Mouse (Mus musculus): ENCODE data around the gene 4933407L21Rik. TPM values are rescaled to one million over a fixed set of nuclear protein-coding genes. Genes with fewer than 3 reads are reported as not detected.

Gene 4933407L21Rik
- polyA plus RNA-seq, 1 experiment = not detected

DNA sequence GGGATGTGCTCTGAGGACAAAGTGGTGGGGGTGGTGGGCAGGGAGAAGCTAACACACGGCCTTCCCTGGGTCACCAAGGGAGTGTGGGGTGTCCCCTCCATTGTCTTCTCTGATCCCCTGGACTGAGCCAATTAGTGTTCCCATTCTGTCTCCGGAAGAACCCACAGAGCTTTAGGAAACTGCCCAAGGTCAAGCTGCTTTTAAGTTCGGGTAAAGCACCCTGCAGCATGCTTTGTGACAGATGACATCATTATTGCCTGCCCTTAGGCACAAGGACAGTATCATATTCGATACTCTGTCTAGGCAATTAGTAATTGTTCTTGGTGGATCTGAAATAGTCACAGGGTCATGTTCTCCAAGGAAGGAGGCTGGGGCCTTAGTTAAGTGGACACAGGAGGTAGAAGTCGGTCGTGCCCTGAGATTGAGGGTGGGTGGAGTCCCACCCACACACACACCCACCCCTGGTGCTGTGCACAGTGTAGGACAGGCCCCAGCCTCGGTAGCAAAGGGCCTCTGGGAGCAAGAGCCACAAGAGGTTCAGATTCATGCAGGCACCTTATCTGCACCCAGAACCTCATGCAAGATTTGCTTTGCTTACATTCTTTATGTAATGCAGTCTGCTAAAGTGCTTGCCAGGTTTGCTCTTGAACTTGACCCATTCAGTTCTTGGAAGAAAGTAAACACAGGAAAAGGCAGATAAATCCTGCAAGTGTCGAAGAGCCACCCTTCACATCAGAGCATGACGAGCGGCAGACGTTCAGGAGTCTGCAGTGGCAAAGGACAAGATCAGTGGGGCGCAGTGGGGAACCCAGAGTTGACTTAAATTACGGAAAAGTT is 19.3 kb upstream of the 4933407L21Rik start:
- H3K27ac ChIP-seq (ENCODE audit: insufficient read depth, low read depth, low read length) = peak overlapping the region; percentile 31; the same call in 1 of the 2 replicates
- WGBS = 55% methylated on average over 13 of the region's 13 CpGs

DNA sequence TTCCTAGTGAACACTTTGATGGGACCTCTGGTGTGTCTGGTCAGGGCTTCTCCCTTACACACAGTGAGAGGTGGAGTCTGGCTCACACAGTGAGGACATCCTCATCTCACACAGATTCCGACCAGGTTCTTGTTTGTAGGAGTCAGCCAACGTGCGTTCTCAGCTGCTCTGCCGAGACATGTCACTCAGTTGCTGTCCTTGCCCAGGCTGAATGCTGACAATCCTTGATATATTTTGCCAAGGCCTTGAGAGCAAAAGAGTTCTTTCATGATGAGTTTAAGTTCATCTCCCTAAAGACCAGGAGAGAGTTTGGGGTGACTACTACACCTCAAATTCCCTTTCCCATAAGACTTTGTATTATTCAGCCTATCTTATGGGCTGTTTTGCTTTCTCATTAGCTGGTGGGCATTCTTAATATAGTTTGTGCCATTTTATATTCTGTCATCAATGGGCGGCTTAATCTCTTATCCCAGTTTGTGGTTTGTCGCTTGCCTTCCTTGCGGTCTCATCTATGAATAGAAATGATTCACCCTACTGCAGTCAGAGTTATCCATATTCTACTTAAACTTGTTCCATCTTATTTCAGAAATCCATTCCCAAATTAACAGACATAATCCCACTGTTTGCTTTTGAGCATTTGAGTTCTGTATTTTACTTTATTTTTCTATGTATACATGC is 15.1 kb upstream of the 4933407L21Rik start:
- H3K27ac ChIP-seq (ENCODE audit: insufficient read depth, low read depth, low read length) = no peak overlapping the region
- H3K4me1 ChIP-seq (ENCODE audit: control insufficient read depth, insufficient read depth, low read length) = peaks cover 13% of the 10 kb centered on the region
- WGBS = 70% methylated on average over 7 of the region's 7 CpGs
- TF ChIP-seq POLR2A (IDR thresholded peaks at IDR 0.05; ENCODE audit: insufficient read depth, low read depth, low read length) = no peak
- no peak for TF ChIP-seq CTCF (IDR thresholded peaks at IDR 0.05; ENCODE audit: insufficient read depth, low read depth, low read length)
- H3K4me3 ChIP-seq (ENCODE audit: insufficient read depth, low read depth, low read length) = no peak overlapping the region

More for the DNA sequence above, 19.3 kb upstream of the 4933407L21Rik start:
- Histone ChIP-seq H3K4me3 (ENCODE audit: insufficient read depth, low read depth, low read length) (no peak overlapping the region), H3K4me1 (ENCODE audit: control insufficient read depth, insufficient read depth, low read length) (peaks cover 27% of the 10 kb centered on the region)
- TF ChIP-seq CTCF (IDR thresholded peaks at IDR 0.05; ENCODE audit: insufficient read depth, low read depth, low read length) (no peak), POLR2A (IDR thresholded peaks at IDR 0.05; ENCODE audit: insufficient read depth, low read depth, low read length) (no peak)

DNA sequence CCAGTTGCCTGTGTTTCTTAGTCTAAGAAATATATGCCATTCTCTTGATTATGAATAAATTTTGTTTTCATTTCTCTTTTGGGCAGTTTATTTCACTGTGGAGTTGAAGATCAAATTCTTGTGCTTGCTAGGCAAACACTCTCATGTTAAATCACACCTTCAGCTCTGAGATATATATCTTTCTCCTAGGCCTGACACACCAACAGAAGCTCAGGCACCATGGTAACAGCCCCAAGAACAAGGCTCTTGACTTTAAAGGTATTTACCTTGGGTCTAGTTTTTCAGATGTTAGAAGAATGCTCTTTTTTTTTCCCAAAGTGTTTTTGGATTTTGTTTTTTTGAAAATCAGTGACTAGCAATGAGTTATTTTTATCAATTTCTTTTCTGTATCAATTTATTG is 12.4 kb upstream of the 4933407L21Rik start:
- Histone ChIP-seq H3K4me1 (ENCODE audit: control insufficient read depth, insufficient read depth, low read length) (peaks cover 14% of the 10 kb centered on the region), H3K27ac (ENCODE audit: insufficient read depth, low read depth, low read length) (no peak overlapping the region), H3K4me3 (ENCODE audit: insufficient read depth, low read depth, low read length) (no peak overlapping the region)
- TF ChIP-seq CTCF (IDR thresholded peaks at IDR 0.05; ENCODE audit: insufficient read depth, low read depth, low read length) (no peak), POLR2A (IDR thresholded peaks at IDR 0.05; ENCODE audit: insufficient read depth, low read depth, low read length) (no peak)

DNA sequence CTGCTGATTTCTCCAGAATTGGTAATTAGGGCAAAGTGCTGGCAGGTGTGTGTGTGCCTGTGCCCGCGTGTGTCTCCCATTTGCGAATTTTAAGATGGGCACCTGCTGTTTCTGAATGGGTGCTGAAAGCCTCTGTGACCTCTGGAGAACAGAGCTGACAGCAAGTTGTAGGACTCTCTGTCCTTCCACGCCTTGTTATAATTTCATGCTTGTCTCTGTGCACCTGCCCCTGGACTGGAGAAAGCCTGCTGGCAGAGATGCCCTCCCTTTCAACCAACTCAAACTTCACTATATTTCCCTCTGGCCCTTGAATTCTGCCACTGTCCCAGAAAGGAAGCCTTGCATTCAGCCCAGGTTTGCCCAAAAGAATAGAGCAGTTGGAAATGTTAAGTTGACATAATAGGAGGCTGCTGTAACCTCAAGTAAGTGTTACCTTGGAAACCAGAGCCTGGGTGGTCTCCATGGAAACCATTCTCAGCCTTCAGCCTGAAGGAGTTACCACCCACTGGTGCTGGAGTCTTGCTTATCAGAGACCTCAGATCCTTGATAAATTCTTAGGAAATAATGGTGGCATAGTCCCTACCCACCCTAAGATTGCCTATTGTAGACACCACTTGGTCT is 11.3 kb upstream of the 4933407L21Rik start:
- Histone ChIP-seq H3K4me3 (ENCODE audit: insufficient read depth, low read depth, low read length) (no peak overlapping the region), H3K27ac (ENCODE audit: insufficient read depth, low read depth, low read length) (peak overlapping the region; percentile 72), H3K4me1 (ENCODE audit: control insufficient read depth, insufficient read depth, low read length) (peaks cover 22% of the 10 kb centered on the region)
- WGBS = 15% methylated on average over 4 of the region's 4 CpGs
- TF ChIP-seq CTCF (IDR thresholded peaks at IDR 0.05; ENCODE audit: insufficient read depth, low read depth, low read length) (no peak), POLR2A (IDR thresholded peaks at IDR 0.05; ENCODE audit: insufficient read depth, low read depth, low read length) (no peak)

DNA sequence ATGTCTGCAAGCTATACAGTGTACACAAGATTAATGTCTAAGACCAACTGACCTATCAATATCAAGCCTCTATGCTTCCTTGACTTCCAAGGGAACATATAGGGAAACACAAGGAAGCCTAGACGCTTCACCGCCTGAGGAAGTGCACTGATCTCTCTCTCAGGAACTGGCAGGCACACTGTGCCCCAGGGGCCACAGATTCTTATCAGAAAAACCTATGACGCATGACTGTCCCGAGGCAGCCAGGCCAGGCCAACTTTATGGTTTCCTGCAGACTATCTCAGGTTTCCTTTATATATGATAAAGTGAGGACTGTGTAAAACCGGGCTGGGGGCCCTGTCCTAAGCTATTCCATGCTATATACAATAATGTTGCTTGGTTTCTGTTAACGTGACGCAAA is 8.7 kb upstream of the 4933407L21Rik start:
- WGBS = 94% methylated on average over 7 of the region's 7 CpGs
- TF ChIP-seq POLR2A (IDR thresholded peaks at IDR 0.05; ENCODE audit: insufficient read depth, low read depth, low read length) (no peak), CTCF (IDR thresholded peaks at IDR 0.05; ENCODE audit: insufficient read depth, low read depth, low read length) (no peak)
- Histone ChIP-seq H3K27ac (ENCODE audit: insufficient read depth, low read depth, low read length) (no peak overlapping the region), H3K4me3 (ENCODE audit: insufficient read depth, low read depth, low read length) (no peak overlapping the region), H3K4me1 (ENCODE audit: control insufficient read depth, insufficient read depth, low read length) (peaks cover 31% of the 10 kb centered on the region)

DNA sequence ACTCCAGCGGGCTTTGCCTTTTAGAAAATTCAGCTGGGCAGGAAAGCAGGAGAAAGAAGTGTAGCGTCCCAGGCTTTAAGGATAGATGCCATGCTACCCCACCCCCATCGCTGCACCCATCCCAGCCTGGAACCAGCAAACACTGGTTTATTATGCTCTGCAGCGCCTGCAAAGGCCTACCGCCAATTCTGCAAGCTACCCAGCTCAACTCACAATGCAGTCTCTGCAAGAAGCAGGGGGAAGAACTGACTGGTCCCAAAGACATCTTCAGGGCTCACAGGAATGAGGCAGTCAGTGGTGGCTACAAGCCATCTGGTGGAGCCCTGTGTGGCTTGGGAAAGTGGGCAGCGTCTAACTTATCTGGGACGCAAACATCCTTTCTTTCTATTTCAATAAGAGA is 6.6 kb upstream of the 4933407L21Rik start:
- H3K4me3 ChIP-seq (ENCODE audit: insufficient read depth, low read depth, low read length) = no peak overlapping the region
- TF ChIP-seq CTCF (IDR thresholded peaks at IDR 0.05; ENCODE audit: insufficient read depth, low read depth, low read length) (no peak), POLR2A (IDR thresholded peaks at IDR 0.05; ENCODE audit: insufficient read depth, low read depth, low read length) (no peak)
- 52% methylated on average over 7 of the region's 7 CpGs for WGBS
- H3K4me1 ChIP-seq (ENCODE audit: control insufficient read depth, insufficient read depth, low read length) = peaks cover 30% of the 10 kb centered on the region
- peak overlapping the region; percentile 50 for H3K27ac ChIP-seq (ENCODE audit: insufficient read depth, low read depth, low read length)

DNA sequence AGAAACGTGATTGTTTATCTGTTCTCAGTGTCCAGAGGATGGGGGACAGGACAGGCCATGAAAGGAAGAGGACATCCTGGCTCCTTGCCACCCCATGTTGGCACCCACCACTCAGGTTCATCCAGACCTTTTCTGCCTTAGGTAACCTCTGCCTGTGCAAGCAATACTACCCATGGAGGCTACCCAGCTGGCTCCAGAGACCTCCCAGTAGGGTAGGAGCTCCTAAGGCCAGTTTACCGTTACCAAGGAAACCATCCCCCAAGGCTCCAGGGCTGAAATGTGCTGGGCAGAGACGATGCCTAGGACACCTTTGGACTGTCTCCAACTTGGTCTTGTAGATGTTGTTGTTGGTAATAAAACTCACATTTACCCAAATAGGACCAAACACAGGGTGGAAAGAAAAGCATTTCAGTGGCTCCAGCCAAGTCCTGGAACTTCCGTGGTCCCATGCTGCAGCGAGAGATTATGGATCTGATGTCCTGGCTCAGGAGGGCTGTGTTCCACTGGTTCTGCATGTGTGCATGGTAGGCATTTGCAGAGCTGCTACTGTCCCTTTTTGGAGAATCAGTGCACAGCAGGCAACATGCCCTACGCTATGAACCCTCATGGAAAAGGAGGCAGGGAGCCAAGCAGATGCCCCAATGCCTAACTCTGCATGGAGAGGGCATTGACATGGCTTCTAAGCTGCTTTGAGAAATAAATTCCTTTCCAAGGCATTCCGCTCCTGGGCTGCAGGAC is 6.0 kb upstream of the 4933407L21Rik start:
- Histone ChIP-seq H3K27ac (ENCODE audit: insufficient read depth, low read depth, low read length) (peak overlapping the region; percentile 50), H3K4me1 (ENCODE audit: control insufficient read depth, insufficient read depth, low read length) (peaks cover 27% of the 10 kb centered on the region), H3K4me3 (ENCODE audit: insufficient read depth, low read depth, low read length) (no peak overlapping the region)
- TF ChIP-seq POLR2A (IDR thresholded peaks at IDR 0.05; ENCODE audit: insufficient read depth, low read depth, low read length) (no peak), CTCF (IDR thresholded peaks at IDR 0.05; ENCODE audit: insufficient read depth, low read depth, low read length) (no peak)
- 42% methylated on average over 7 of the region's 7 CpGs for WGBS

DNA sequence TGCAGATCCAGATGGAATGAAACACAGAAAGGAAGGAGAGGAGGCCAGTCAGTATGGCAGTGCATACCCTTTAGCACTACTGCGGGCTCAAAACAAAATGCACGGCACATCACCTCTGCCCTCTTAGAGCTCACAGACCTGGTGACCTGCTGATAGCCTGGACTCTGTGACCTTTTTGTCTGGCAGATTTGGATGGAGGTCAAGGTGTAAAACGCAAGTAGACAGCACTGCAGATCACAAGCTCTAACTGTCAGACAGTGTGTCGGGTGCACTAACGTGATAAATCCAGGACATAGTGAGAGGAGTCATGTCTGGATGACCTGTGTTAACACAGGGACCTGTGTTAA is 5.4 kb upstream of the 4933407L21Rik start:
- TF ChIP-seq CTCF (IDR thresholded peaks at IDR 0.05; ENCODE audit: insufficient read depth, low read depth, low read length) (no peak), POLR2A (IDR thresholded peaks at IDR 0.05; ENCODE audit: insufficient read depth, low read depth, low read length) (no peak)
- 91% methylated on average over 5 of the region's 5 CpGs for WGBS
- Histone ChIP-seq H3K27ac (ENCODE audit: insufficient read depth, low read depth, low read length) (no peak overlapping the region), H3K4me3 (ENCODE audit: insufficient read depth, low read depth, low read length) (no peak overlapping the region), H3K4me1 (ENCODE audit: control insufficient read depth, insufficient read depth, low read length) (peaks cover 27% of the 10 kb centered on the region)

Data from olfactory bulb, adult 2 months (tissue).